Mouse (Mus musculus) small intestine, adult 2 months (tissue): Measurements from ENCODE around the gene Git2. TPM values are rescaled to one million over a fixed set of nuclear protein-coding genes. Genes with fewer than 3 reads are reported as not detected.

Experiments used
- H3K27ac ChIP-seq: fragments of 200-500 bp; 2 replicates; pipeline ENCODE4 v1.5.1; 2012; ENCODE audit warnings: low read depth, low read length, control low read depth, inconsistent platforms; ENCODE audit not compliant: insufficient read depth
- H3K27me3 ChIP-seq: fragments of 200-500 bp; 2 replicates; pipeline ENCODE4 v1.6.1; 2012; ENCODE audit warnings: mild to moderate bottlenecking, moderate library complexity, low read length, inconsistent platforms; ENCODE audit not compliant: control insufficient read depth, insufficient read depth
- H3K36me3 ChIP-seq: fragments of 200-500 bp; 2 replicates; pipeline ENCODE4 v1.6.1; 2012; ENCODE audit warnings: mild to moderate bottlenecking, low read length, control low read depth, inconsistent platforms; ENCODE audit not compliant: control insufficient read depth, insufficient read depth
- H3K4me1 ChIP-seq: fragments of 200-500 bp; 2 replicates; pipeline ENCODE4 v1.6.1; 2012; ENCODE audit warnings: low read length, inconsistent platforms, mixed read lengths; ENCODE audit not compliant: control insufficient read depth, insufficient read depth, insufficient read length
- H3K4me3 ChIP-seq: fragments of 200-500 bp; 2 replicates; pipeline ENCODE4 v1.5.1; 2012; ENCODE audit warnings: low read depth, mild to moderate bottlenecking, control low read depth, inconsistent platforms, low read length, moderate library complexity
- CTCF ChIP-seq: fragments of 200-500 bp; IDR thresholded peaks from 2 replicates; pipeline ENCODE4 v1.5.1; 2012; ENCODE audit warnings: low read depth, mild to moderate bottlenecking, control low read depth, inconsistent platforms, low read length, moderate library complexity, mixed read lengths; ENCODE audit not compliant: insufficient replicate concordance, insufficient read length; ENCODE audit errors: extremely low read depth
- POLR2A ChIP-seq: fragments of 200-500 bp; IDR thresholded peaks from 2 replicates; pipeline ENCODE4 v1.6.1; 2012; ENCODE audit warnings: low read depth, mild to moderate bottlenecking, control low read depth, inconsistent platforms, low read length, moderate library complexity
- WGBS: fragments of 180-500 bp; shearing (Covaris S2); methylation state at CpG from one replicate; pipeline ENCODE4 v1.1.7; 2018; 5-methylcytosine and 5-hydroxymethylcytosine counted together
- polyA plus RNA-seq: library from polyadenylated mRNA; depleted of rRNA; stranded (reverse); fragments of >200 nt; gene quantifications from 2 replicates; pipeline ENCODE4 v1.2.3, GENCODE M21; 2012; rRNA removed

Git2 gene
- polyA plus RNA-seq = 16.4 and 25.1 TPM in 2 replicates

DNA sequence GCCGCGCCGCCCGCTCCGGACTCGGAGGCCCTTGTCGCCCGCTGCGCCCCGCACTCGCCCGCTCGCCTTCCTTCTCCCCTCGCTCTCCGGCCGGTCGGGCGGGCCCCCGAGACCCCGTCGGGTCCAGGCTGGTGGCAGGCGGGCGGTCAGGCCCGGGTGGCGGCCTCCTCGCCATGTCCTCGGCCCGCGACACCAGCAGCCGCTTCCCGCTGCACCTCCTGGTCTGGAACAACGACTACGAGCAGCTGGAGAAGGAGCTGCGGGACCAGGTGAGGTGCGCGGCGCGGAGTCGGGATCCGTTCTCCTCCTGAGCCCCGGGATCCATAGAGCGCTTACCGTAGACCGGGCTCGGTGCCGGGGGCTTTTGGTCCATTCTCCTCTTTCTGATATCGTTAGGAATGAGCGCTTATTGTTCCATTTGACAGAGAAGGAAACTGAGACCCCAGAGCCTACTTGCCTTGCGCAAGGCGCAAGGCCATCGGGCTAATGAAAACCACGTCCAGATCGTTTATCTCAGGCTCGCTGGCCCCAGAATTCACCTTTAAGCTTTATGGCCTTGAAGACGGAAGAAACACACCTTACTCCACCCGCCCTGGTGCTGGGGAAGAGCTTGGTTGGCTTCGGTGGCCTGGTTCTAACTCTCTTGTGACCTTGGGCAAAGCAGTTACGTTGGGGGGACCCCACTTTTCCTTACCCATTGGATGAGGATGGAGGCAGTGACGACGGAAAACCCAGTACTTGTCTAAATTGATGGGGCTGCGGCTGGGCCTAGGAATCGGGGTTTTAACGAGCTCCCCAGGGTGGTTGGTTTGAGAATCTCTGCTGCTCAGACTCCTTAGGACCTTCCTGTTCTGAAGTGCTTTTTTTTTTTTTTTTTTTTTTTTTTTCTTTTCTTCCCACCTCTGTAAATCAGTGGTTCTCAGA lies at the start of gene Git2:
Git2 (minus strand) TSS at position 462 of the 924 bp plus-strand sequence.
- H3K36me3 ChIP-seq = no peaks in the 10 kb centered on the region
- TF ChIP-seq CTCF (no peak), POLR2A (no peak; the same call in none of the 2 replicates)
- H3K27ac ChIP-seq = peak within 1 kb of the TSS; percentile 84
- no peaks in the 10 kb centered on the region for H3K27me3 ChIP-seq
- H3K4me3 ChIP-seq = peak within 1 kb of the TSS; percentile 89
- peaks cover 5% of the 10 kb centered on the region for H3K4me1 ChIP-seq
- under 1% methylated on average over 63 of the region's 63 CpGs for WGBS

DNA sequence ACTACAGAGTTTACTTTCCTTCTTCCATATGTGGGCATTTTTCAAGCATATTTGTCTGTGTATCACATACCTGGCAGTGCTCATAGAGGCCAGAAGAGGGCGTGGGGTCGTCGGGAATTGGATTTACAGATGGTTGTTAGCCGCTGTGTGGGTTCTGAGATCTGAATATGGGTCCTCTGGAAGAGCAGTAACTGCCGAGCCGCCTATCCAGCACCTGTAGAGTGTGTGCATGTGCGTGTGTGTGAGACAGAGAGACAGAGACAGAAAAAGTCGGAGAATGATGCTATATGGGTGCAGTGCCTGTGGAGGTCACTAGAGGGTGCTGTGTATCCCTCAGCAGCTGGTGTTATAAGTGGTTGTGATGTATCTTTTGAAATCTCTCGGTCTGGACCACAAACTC lies 48.9 kb upstream of the Git2 start:
- H3K4me3 ChIP-seq = peak overlapping the region; percentile 29; the same call in 1 of the 2 replicates
- WGBS = 20% methylated on average over 9 of the region's 9 CpGs
- peaks cover 6% of the 10 kb centered on the region; the same call in 1 of the 2 replicates for H3K4me1 ChIP-seq
- H3K36me3 ChIP-seq = no peaks in the 10 kb centered on the region
- H3K27me3 ChIP-seq = no peaks in the 10 kb centered on the region
- no peak overlapping the region for H3K27ac ChIP-seq
- TF ChIP-seq POLR2A (no peak), CTCF (peak; percentile 99; the same call in 1 of the 2 replicates)

DNA sequence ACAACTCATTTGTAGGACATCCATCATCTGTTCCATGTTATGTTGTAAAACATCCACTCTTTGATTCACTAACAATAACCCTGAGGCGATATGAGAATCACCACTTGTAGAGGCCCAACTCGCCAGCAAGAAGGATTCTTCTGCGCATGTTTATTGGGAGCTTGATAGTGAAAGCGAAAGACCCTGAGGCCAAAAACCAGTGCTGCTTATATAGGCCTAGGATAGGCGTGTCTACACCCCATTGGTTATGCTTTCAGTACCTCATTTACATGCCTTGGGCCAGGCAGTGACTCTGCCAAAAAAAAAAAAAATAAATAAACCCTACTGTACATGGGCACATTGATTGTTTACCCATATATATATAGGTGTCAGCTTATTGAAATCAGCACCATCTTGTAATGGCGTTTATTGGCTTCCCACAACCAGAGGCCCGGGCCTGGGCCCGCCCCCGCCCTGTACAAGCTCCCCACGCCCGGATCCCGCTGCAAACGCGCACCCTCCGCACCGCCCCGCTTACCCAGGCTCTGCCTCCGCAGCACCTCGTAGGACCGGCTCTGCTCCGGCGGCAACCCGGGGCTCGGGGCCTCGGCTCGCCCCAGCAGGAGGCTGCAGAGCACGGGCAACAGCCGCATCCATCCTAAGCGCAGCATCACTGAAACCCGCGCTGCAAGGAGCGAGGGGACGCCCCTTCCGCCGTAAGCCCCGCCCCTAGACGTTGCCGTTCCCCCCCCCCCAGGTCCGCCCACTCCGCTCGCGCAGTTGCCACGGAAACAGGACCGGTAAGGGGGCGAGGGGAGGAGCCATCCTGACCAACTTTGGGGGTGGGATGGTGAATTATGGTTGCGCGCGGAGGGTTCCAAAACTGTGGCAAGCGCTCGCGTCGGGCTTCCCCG lies 47.7 kb upstream of the Git2 start, which contains the start of gene 1500011B03Rik:
1500011B03Rik (minus strand) TSS at position 673 of the 893 bp plus-strand sequence.
- no peak within 1 kb of the TSS for H3K27ac ChIP-seq
- no peaks in the 10 kb centered on the region for H3K36me3 ChIP-seq
- peaks cover 6% of the 10 kb centered on the region; the same call in 1 of the 2 replicates for H3K4me1 ChIP-seq
- H3K27me3 ChIP-seq = no peaks in the 10 kb centered on the region
- TF ChIP-seq POLR2A (no peak), CTCF (no peak)
- WGBS = 11% methylated on average over 53 of the region's 53 CpGs
- peak within 1 kb of the TSS; percentile 97 for H3K4me3 ChIP-seq

DNA sequence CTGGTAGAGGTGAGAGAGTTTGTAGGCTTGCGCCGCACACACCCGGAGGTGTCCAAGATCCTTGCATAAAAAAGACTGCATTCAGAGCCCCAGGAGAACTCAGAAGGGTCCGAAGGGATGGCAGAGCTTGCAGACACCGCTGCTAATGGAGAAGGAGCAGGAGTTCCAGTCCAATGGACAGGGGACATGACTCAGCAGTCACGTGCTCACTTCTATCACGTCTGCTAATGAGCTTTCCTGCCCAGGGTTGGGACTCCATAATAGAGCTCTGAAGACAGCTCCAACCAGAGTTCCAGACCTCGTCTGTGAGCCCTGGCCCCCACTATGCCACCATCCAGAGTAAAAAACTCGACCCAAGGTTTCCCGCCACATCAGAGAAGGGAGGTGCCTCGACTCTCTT lies 42.8 kb upstream of the Git2 start:
- 71% methylated on average over 11 of the region's 11 CpGs for WGBS
- Histone ChIP-seq H3K36me3 (no peaks in the 10 kb centered on the region), H3K4me1 (peaks cover 1% of the 10 kb centered on the region; the same call in 1 of the 2 replicates), H3K27ac (no peak overlapping the region), H3K27me3 (no peaks in the 10 kb centered on the region), H3K4me3 (no peak overlapping the region)
- no peak for TF ChIP-seq CTCF
- no peak for TF ChIP-seq POLR2A

GRCm38 (mm10) chr5:114816599-114816998 lies 41.3 kb upstream of the Git2 start:
- H3K27me3 ChIP-seq = no peaks in the 10 kb centered on the region
- no peak overlapping the region for H3K27ac ChIP-seq
- no peaks in the 10 kb centered on the region for H3K36me3 ChIP-seq
- no peak for TF ChIP-seq CTCF
- TF ChIP-seq POLR2A = no peak
- WGBS = 74% methylated on average over 6 of the region's 6 CpGs
- H3K4me1 ChIP-seq = no peaks in the 10 kb centered on the region
- no peak overlapping the region for H3K4me3 ChIP-seq

GRCm38 (mm10) chr5:114813525-114814181 lies 38.3 kb upstream of the Git2 start:
- TF ChIP-seq POLR2A (peak; percentile 47; the same call in 1 of the 2 replicates), CTCF (no peak)
- Histone ChIP-seq H3K4me3 (peak overlapping the region; percentile 77), H3K27me3 (no peaks in the 10 kb centered on the region), H3K27ac (peak overlapping the region; percentile 1; the same call in 1 of the 2 replicates), H3K36me3 (0 out of 2 replicates have a peak, but pooled peaks cover under 1% of the 10 kb centered on the region), H3K4me1 (no peaks in the 10 kb centered on the region)
- under 1% methylated on average over 50 of the region's 50 CpGs for WGBS
